Mouse (Mus musculus) lung, adult 2 months (tissue): ENCODE measurements around the gene Kalrn.

Experiments
- CTCF ChIP-seq: fragments of 200-500 bp; IDR thresholded peaks from 2 replicates; pipeline ENCODE4 v1.5.1; 2011; ENCODE audit warnings: mild to moderate bottlenecking, low read length, control low read depth; ENCODE audit not compliant: insufficient read depth
- POLR2A ChIP-seq: fragments of 200-500 bp; IDR thresholded peaks from 2 replicates; pipeline ENCODE4 v1.6.1; 2011; ENCODE audit warnings: low read depth, mild to moderate bottlenecking, control low read depth, low read length, borderline replicate concordance; ENCODE audit errors: extremely low read depth

DNA sequence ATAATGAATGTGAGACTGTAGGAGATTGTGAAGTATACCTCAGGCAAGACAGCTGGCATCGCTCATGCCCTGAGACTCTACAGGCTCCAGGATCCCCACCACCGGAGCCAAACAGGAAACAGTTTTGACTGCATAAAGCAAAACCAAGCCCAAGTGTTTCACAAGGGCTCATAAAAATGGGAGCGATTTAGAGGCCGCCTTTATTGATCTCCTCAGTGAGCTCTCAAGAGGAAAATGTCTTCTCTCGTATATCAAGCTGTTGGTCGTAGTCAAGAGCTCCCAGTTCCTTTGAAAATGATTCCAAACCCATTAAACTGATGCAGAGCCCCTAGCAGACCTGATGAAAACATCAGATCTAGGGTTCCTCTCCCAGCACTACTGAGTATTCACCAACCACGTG lies 127.7 kb downstream of the Kalrn start:
- TF ChIP-seq POLR2A = no peak
- TF ChIP-seq CTCF = no peak
